Mouse (Mus musculus) heart, postnatal 4 days (tissue): ENCODE measurements around the gene Olfr1368. TPM values are rescaled to one million over a fixed set of nuclear protein-coding genes. Genes with fewer than 3 reads are reported as not detected.

Experiments
- DNase-seq: peaks from one replicate; pipeline ENCODE4 v3.0.0; 2021
- total RNA-seq, 2 experiments: library from RNA; stranded (reverse); gene quantifications; 2 replicates each; pipeline ENCODE4 v1.2.3; 2021

Olfr1368 gene
- total RNA-seq: not detected

- no peak for DNase-seq
These were observed at the start of gene Olfr1368 for GRCm38 (mm10) chr13:21145767-21146166. Olfr1368 (minus strand) TSS chr13:21145867.

- no peak for DNase-seq
These were observed 39.9 kb upstream of the Olfr1368 start for GRCm38 (mm10) chr13:21185521-21185920.

GRCm38 (mm10) chr13:21183661-21184060 is 38.0 kb upstream of the Olfr1368 start:
- no peak for DNase-seq

GRCm38 (mm10) chr13:21183066-21183465 is 37.4 kb upstream of the Olfr1368 start:
- DNase-seq: no peak

GRCm38 (mm10) chr13:21181996-21182395 is 36.3 kb upstream of the Olfr1368 start:
- DNase-seq: no peak

GRCm38 (mm10) chr13:21180551-21181530 is 35.2 kb upstream of the Olfr1368 start:
- DNase-seq: peak; percentile 61

- DNase-seq: peak; percentile 83
These were observed 34.3 kb upstream of the Olfr1368 start for GRCm38 (mm10) chr13:21179724-21180550.

GRCm38 (mm10) chr13:21179367-21179723 is 33.7 kb upstream of the Olfr1368 start, which contains the start of gene Trim27:
Trim27 (plus strand) TSS chr13:21179445.
- no peak for DNase-seq

- no peak for DNase-seq
These were observed 32.7 kb upstream of the Olfr1368 start for GRCm38 (mm10) chr13:21178364-21178763.

- DNase-seq: no peak
These were observed 32.0 kb upstream of the Olfr1368 start for GRCm38 (mm10) chr13:21177657-21178056.

- DNase-seq: no peak
These were observed 31.1 kb upstream of the Olfr1368 start for GRCm38 (mm10) chr13:21176733-21177132.

GRCm38 (mm10) chr13:21173072-21173471 is 27.4 kb upstream of the Olfr1368 start:
- DNase-seq: peak; percentile 90

GRCm38 (mm10) chr13:21172241-21173027 is 26.8 kb upstream of the Olfr1368 start:
- DNase-seq: peak; percentile 74

- DNase-seq: peak; percentile 32
These were observed 26.0 kb upstream of the Olfr1368 start for GRCm38 (mm10) chr13:21171600-21172150.

GRCm38 (mm10) chr13:21171156-21171530 is 25.5 kb upstream of the Olfr1368 start:
- DNase-seq: no peak

GRCm38 (mm10) chr13:21170431-21171155 is 24.9 kb upstream of the Olfr1368 start:
- no peak for DNase-seq

GRCm38 (mm10) chr13:21169657-21170430 is 24.2 kb upstream of the Olfr1368 start:
- peak; percentile 81 for DNase-seq

GRCm38 (mm10) chr13:21169121-21169656 is 23.5 kb upstream of the Olfr1368 start:
- no peak for DNase-seq

GRCm38 (mm10) chr13:21168371-21169011 is 22.8 kb upstream of the Olfr1368 start:
- DNase-seq: no peak

- peak; percentile 35 for DNase-seq
These were observed 22.2 kb upstream of the Olfr1368 start for GRCm38 (mm10) chr13:21167910-21168300.
